Mouse (Mus musculus): ENCODE measurements around the gene Tmem79.
A peak's percentile ranks its signal among the peaks of the same experiment; 100 is the strongest.
"Not testable (repeated sequence)": the region's sequence is repeated elsewhere in the genome, so short reads cannot be mapped to it uniquely, and the experiment has no call there.

Tmem79 gene

DNA sequence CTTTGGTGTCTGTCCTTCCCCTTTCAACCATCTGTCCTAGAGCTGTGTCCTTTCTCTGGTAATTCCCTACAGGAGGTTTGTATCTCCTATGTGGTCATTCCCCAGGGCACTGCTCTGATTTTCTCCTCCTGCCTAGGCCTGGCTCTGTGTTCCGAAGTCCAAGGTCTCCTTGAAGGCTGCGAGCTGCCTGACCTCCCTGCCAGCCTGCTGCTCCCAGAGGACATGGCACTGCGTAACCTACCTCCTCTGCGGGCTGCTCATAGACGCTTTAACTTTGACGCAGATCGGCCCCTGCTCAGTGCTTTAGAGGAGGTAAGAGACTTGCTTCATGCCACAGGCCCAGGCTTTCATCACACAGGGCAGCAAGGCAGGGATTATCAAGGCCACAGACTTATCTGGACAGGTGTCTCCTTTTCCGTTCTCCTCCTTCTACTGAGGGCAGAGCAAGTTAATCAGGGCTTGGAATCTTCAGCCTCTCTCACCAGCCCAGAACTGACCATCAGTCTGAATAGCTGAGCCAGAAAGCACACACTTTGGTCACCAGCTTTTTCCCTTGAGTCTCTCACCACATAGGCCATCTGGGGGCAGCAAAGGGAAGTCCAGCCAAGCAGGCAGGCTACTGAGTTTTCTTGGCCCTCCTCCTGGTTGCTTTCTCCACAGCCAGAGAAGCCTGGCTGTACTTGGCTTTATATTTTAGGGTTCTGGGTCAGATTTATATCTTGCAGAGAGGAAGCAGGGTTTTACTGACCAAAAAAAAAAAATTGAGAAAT is 18.6 kb upstream of the Tmem79 start:
- ATAC-seq (ENCODE audit: low TSS enrichment): no peak

DNA sequence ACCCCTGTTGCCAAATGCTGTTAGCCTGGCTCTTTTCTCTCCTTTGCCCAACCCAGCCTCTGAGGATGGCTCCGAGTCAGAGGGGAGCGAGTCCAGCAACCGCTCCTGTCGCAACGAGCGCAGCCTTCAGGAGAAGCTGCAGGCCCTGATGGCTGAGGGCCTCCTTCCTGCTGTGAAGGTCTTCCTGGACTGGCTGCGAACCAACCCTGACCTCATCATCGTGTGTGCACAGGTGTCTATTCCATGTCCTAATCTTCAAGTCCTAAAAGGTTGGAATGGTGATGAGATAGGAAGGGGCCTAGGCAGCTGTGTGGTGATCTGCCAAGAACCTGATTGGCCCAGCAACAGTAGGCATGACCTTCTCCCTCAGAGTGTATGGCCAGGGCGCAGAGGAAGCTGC is 17.0 kb upstream of the Tmem79 start:
- no peak for ATAC-seq (ENCODE audit: low TSS enrichment)

DNA sequence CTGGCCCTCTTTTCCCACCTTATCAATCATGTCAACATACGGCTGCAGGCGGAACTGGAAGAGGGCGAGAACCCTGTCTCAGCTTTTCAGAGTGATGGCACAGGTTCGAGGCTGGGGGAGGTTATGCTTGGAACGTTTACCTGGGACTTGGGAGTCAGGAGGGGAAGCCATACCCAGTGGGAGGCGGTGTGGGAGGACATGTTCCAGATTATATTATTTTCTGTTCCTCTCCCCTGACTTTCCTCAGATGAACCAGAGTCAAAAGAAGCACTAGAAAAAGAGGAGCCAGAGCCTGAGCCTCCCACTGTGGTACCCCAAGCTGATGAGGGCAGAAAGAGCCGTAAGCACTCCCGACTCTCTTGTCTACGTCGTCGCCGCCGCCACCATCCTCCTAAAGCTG is 14.8 kb upstream of the Tmem79 start:
- peak; percentile 55; the same call in 1 of the 2 replicates for ATAC-seq (ENCODE audit: low TSS enrichment)

DNA sequence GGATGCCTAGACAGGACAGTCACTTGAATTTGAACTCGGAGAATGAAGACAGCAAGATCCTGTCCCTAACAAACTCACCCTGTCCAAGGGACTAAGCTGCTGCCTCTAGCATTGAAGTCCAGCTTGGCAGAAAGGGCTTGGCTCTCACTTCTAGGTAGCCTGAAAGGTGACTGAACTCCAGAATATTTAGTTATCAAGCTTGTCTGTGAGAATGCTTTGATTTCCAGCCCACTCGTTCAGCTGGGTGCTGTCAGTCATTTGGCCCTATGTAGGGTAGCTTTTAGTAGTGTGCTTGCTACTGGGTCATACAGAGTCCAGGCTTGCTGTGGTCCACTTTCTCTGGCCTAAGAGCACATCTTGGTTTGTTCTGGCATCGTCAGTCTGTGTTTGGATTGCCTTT is 3.1 kb upstream of the Tmem79 start:
- ATAC-seq (ENCODE audit: low TSS enrichment): no peak

DNA sequence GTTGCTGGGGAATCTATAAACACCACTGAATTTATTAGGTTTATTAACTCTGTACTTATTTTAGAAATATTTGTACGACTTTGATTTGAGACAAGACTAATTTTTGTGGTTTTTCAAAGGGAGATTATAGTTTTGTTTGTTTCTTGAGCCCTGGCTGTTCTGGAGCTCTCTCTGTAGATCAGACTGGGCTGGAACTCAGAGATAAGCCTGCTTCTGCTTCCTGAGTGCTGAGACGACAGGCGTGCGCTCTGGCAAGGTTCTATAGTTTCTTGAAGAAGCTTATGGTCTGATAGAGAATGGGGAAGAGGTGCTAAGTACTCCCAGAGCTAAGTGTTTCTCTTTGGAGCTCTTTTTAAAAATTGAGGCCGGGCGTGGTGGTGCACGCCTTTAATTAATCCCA is 2.4 kb upstream of the Tmem79 start:
- no peak for ATAC-seq (ENCODE audit: low TSS enrichment)

DNA sequence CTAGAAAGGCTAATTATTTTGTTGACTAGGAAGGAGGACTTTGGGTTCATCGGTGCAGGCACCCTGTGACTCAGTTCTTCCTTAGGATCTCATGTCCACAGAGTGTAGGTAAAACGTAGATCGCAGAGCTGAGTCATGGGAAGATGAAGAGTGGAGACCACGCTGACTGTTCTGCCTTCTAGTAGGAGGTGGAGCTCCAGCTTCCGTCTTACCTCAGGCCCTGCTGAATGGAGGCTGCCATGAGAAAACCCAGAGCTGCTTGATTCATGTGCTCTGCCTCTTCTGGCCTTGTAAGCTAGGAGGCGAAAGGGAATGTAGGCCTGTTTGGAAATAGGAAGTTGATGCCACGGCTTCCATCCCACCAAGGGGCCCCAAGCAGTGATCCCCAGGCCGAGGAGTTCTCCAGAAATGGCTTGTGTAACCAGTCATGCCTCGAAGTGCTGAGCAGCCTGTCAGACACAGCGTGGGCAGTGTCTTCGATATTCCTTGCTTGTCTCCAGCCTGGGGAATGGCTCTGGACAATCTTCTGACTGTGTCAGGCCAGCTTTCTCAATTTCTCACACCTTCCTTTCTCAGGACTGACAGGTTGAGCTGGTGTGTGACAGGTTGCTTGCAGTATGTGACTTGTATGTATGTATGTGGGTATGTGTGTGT is 1.5 kb upstream of the Tmem79 start:
- peak; percentile 35; the same call in 1 of the 2 replicates for ATAC-seq (ENCODE audit: low TSS enrichment)

DNA sequence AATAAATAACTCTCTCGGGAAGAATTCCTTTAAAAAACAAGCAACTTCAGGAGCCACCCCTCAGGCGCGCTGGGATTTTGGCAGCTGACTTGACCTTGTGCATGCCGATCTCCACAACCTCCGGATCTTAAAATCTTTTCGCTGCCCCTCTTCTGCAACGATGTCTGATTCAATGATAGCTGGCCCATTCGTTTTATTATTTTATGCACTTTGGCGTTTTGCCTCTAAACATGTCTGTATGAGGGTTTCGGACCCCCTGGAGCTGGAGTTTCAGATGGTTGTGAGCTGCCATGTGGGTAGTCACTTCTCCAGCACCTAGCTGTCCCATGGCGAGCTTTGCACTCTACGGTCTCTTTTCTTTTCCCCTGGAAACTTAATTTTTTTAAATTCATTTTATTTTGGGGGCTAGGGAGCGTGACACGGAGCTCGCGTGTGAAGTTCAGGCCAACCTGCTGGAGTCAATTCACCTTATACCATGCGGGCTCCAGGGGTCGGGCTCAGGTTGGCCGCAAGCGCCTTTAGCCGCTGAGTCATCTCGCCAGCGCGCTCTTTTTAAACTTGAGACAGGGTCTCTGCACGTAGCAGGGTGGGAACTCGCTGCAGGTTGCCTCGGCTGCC is 403 bp downstream of the Tmem79 start:
- peak; percentile 6; the same call in 1 of the 2 replicates for ATAC-seq (ENCODE audit: low TSS enrichment)

DNA sequence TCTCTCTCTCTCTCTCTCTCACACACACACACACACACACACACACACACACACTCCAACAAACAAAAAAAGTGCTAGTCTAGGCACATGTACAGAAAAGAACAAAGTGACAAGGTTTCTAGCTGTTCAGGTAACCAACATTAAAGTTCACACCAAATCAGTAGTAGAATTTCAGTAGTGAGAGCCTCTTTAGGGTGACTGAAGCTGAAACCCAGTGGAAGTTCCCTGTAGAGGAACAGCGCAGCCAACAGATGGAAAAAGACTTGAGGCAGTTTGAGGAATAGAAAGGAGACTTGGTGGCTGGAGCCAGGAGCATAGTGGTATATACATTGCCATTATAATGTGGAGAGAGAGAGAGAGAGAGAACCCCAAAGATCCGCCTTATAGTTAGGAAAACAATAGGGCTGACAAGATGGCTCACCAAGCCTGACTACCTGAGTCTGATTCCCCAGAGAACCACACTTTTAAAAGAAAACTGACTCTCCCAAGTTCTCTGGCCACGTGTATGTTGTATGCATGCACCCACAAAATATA is 979 bp downstream of the Tmem79 start:
- ATAC-seq (ENCODE audit: low TSS enrichment): no peak

DNA sequence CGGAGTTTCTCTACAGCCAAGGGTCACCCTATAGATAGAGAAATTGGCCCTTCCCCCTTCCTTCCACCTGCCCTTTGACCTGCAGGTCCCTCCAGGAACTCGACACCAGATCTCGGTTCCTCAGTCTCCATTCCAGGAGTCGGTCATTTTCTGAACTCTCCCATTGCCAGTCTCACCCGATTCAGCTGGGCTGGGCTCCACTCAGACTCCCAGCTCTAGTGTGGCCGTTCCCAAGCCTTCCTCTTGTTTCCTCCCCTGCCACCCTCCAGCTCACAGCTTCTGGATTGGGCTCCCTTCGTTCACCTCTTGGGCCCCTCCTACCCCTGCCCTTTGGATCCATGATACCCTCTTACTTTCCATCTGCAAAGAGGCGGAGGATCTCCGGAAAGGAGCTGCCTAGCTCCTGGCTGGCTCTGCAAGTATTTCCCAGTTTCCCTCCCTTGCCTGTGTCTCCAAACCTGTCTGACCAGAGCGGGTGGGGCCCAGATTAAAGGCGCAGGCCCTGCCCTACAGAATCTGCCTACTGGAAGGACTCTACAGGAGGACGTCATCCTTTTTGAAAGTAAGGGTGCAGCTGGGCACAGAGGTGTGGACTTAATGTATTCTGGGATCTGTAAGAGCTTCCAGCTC is 1.8 kb downstream of the Tmem79 start:
- ATAC-seq (ENCODE audit: low TSS enrichment): no peak

DNA sequence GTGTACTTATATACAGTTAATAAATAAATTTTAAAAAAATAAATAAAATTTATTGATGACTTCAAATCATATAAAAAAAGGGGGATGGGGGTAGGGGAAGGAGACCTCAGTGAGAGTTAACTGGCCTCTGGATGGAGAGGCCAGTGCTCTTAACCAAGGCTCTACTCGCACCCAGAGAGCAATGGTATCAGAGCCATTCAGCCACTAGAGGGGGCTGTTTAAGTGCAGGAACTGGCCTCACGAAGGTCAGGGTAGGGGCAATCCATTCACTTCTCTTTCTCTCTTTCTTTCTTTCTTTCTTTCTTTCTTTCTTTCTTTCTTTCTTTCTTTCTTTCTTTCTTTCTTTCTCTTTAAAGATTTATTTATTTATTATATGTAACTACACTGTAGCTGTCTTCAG is 4.7 kb downstream of the Tmem79 start:
- no peak for ATAC-seq (ENCODE audit: low TSS enrichment)

DNA sequence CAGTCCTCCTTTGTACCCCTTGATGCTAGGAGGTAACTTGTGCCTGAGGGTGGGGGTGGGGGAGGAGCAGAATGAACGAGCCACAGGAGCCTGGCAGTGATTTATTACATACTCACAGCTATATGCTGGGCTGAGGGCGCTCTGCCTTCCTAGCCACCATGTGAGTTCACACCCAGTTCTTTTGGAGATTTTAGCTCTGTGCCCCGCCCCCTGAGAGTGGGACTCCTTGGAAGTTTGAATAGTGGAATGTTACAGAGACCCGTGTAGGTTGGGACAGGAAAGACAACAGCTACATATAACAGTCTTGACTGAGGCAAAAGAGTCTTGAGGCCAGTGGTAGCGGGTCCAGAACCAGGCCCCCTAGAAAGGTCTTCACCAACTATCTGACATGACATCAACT is 7.0 kb downstream of the Tmem79 start:
- no peak for ATAC-seq (ENCODE audit: low TSS enrichment)

DNA sequence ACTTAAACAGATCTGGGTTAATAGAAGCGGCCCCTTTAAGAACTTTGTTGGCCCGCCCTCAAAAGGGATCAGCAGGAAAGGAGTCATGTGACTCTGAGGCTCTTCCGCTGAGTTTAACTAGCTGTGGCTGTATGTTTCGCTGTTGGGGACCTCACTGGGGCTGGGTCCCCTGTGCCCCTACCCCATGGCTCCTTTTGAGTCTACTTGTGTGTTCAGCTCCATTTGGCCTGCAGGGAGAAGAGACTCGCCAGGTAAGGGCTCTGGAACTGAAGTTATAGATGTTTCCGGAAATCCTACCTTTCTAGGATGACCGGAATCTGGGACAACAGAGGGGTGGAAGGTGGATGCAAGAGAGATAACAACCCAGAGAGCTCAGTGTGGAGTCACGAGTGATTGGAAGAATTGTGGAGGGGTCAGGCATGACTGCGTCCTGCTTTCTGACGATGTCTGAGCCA is 11.0 kb downstream of the Tmem79 start, which contains the start of gene Glmp:
Gene Glmp, plus strand, starts transcription at position 73 of the 455 bp plus-strand sequence.
- peak; percentile 82 for ATAC-seq (ENCODE audit: low TSS enrichment)

DNA sequence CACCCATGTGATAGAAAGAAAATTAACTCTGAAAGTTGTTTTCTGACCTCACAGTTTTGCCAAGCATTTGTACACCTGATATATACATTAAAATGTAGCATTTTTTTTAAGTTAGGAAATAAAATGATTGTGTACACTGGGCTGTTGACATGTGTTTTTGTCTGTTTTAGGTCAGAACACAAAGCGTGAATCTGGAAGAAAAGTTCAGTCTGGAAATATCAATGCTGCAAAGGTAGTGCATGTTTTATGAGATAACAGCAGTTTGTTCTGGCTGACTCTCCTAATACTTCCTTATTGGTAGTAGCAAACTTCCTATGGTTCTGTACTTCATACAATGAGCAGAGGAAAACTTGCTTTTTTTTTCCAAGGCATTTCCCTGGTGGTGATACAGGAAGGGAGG is 36.8 kb downstream of the Tmem79 start:
- ATAC-seq (ENCODE audit: low TSS enrichment): no peak

DNA sequence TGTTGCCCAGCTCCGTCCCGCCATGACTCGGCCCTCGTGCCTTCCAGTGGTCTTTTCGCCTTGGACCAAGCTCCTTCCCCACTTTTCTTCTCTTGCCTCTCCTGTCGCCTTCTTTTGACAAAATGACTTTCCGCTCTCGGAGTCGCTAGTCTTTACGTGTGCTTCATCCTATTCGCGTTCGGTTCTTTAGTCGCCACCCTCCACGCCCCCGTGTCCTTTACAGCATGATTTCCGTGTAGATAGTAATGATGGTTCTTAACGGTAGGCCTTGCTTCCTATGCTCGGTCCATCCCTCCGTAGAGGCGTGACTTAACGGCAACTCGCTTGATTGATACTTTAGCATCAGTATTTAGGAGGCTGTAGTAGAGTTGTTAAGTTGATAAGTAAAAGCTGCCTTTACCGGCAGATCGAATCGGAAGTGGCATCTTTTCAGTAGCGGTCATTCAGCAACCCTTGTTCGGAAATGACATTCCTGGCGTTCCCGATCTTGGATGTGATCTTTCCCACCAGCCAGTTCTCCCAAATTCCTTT is 38.6 kb downstream of the Tmem79 start:
- ATAC-seq (ENCODE audit: low TSS enrichment): peak; percentile 70

DNA sequence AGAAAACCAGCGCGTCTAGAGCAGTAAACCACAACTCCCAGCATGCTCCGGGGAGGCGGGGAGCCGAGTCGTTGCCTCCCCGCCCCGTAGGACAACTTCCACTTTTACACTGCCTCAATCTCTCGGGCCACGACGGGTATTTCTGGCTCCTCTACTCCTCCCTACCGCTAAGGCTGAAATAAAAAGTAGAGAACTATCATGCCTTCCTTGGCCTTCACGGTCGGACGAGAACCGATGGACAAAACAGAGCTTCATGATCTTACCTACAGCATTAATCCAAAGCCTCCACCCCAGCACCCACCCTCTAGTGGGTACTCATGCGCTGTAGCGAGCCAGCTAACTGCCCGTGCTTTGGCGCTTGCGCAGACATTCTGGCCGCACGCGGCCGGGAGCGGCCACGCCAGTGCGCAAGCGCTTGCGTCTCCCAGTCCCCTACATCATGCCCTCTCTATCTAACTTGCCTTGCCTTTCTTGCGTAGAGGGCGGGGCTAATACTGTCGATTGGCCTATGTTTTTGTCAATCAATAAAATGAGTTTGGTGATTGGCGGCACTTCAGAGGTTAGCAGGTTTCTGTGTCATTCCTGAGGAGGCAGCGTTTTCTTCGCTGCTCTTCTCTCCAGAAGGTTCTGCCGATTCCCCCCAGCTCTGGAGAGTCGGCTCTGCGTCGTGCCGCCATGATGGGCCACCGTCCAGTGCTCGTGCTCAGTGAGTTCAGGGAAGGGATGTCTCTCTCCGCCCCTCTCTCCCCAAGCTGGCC is 39.2 kb downstream of the Tmem79 start, which contains the start of the genes Tsacc and Cct3:
Gene Tsacc, minus strand, starts transcription at position 439 of the 758 bp plus-strand sequence.
Gene Cct3, plus strand, starts transcription at position 556 of the 758 bp plus-strand sequence.
- ATAC-seq (ENCODE audit: low TSS enrichment): peak; percentile 96

DNA sequence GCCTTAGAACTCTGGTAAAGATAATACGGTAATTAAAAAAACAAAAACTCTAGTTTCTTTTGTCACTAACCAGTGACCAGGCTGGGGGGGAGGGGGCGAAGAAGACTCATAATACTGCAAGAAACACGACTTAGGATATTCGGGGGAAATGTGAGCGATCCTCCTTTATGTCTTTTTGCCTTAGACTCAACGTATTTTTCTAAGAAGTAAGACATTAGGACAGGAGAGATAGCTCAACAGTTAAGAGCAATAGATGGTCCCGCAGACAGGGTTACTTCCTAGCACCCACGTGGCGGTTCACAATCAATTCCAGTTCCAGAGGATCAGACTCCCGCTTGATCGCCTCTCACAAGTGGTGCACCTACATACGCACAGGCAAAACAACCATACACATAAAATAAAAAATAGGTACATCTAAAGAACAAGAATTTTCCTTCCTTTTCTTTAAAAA is 39.8 kb downstream of the Tmem79 start:
- no peak for ATAC-seq (ENCODE audit: low TSS enrichment)

DNA sequence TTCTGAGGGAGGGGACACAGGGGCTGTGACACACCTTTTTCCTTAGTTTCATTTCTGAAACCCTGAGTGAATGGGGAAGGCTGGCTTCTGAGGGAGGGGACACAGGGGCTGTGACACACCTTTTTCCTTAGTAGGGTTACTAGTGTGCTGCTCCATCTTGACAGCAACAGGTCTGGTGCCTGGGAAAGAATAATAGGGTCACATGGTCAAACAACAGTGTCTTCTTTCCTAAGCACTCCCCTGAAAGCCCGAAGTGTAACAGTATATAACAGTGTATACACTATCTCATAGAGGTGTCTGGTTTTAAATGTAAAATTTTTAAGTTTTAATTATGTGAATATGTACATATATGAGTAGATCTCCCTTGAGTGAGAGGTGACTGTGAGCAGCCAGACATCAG is 40.7 kb downstream of the Tmem79 start:
- ATAC-seq (ENCODE audit: low TSS enrichment): not testable (repeated sequence)

DNA sequence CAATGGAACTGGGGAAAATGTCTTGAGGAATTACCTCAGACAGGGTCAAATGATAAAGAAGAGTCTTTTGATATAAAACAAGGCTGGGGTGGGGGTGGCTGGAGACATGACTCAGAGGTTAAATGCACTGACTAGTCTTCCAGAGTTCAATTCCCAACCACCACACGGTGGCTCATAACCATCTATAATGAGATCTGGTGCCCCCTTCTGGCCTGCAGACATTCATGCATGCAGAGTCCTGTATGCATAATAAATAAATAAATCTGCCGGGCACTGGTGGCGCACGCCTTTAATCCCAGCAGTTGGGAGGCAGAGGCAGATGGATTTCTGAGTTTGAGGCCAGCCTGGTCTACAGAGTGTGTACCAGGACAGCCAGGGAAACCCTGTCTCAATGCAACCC is 44.0 kb downstream of the Tmem79 start:
- ATAC-seq (ENCODE audit: low TSS enrichment): no peak

DNA sequence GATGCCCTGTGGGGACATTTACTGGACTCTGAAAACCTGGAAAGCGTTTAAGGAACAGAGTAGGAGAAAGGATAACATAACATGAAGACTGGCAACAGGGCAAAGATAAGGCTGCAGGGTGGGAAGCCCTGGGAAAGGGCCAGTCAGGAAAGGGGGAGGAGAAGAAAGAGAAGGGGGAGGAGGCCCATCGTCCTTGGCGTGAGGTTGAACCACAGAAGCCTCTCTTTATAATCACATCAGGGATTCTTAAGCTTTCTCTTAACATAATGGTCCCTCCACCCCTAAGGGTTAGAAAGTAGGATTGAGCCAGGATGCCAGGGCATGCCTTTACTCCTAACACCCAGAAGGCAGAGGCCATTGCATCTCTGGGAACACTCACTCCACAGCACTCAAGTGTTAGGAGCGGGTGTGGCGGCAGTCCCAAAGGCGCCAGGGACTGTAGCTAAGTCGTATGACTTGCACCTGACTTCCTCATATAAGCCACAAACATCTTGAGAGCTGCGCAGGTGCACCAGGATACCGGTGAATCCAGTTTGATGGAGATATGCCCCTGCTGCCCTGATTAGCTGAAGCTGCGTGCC is 47.7 kb downstream of the Tmem79 start:
- ATAC-seq (ENCODE audit: low TSS enrichment): not testable (repeated sequence)

DNA sequence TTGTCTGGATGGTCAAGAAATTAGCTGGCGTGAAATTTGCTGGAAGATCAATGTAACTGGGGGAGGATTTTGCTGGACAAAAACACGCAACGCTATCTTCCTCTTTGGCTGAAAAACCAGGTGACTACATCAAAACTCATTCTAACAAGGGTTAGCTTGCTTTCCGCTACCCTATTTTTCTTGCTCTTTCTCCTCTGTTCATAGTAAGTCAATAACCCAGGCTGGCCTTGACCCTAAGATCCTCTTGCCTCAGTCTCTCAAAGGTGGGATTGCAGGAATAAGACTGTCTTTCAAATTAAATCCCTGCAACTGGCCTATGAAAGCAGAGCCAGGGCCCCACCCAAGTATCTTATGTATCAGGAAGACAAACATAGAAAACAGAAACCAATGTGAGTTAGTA is 48.8 kb downstream of the Tmem79 start, which contains the start of gene Gm38392:
Gene Gm38392, minus strand, starts transcription at position 101 of the 400 bp plus-strand sequence.
- ATAC-seq (ENCODE audit: low TSS enrichment): no peak
